8 mouse cellular contexts compared by ENCODE assay signal in the genomic region with DNA sequence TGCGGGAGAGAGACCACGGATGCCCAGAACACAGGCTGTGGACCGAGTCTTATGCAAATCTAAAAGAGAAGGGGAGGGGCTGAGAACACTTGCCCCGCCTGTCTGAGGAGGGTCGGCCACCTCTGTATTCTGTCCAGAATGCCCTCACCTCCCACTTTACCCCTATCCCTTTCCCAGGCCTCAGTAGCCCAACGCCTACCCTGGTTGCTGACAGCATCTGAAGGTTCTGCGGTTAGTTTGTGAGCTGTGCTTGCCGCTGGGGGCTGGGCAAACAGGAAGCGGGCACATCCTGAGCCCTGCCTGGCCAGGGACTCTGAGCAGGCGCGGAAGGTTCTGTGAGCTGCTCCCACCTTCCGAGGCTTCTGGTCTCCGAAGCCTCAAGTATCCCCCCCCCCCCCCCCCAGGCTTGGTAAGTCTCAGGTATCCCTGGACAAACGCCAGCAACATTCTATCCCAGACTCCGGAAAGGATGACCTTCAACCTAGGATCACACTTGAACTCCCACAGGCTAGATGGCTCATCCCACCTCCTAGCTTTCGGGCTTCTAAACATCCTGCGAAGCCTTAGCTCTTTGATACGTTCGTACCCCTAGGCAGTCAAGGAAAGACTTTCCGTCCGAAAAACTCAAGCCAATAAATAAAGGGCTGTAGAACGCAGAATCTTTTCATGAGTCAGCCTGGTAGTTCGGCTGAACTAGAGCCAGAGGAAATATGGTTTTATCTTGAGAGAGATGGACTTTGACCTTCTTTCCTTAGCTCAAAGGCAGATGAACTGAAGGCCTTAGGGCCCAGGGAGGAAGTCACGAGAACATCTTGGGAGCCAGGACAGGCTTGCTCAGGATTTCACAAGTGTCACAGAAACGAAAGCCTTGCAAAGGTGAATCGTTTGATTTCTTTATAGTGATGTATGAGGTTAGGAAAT. TPM values are rescaled to one million over a fixed set of nuclear protein-coding genes. Genes with fewer than 3 reads are reported as not detected.
A peak's percentile ranks its signal among the peaks of the same experiment; 100 is the strongest.
DNase-seq lines count a peak whose midpoint lies in the region; ATAC-seq lines count a peak whose summit lies in the region.

No protein-coding gene starts in this region.

- intact Hi-C loops in left cerebral cortex, postnatal 4 days (cut with DNase I), result no loop called here

- H3K4me1 ChIP-seq in midbrain, embryonic 10.5 days, result peaks cover 12% of the 10 kb centered on the region
- no peaks in the 10 kb centered on the region; the same call in 1 of the 2 replicates for H3K4me1 ChIP-seq in midbrain, embryonic 11.5 days (ENCODE audit: control insufficient read depth, insufficient read depth, low read length)
- no peaks in the 10 kb centered on the region for H3K4me1 ChIP-seq in heart, embryonic 12.5 days (replicated peaks)

- no peak overlapping the region for H3K27ac ChIP-seq in midbrain, embryonic 10.5 days (replicated peaks)
- H3K27ac ChIP-seq in midbrain, embryonic 11.5 days (ENCODE audit: low read depth, low read length), result no peak overlapping the region
- no peak overlapping the region for H3K27ac ChIP-seq in heart, embryonic 12.5 days (ENCODE audit: poor library complexity, severe bottlenecking)

- 63% methylated on average over 26 of the region's 26 CpGs for WGBS in midbrain, embryonic 10.5 days
- 57% methylated on average over 26 of the region's 26 CpGs for WGBS in midbrain, embryonic 11.5 days
- 36% methylated on average over 26 of the region's 26 CpGs for WGBS in heart, embryonic 12.5 days
- 31% methylated on average over 26 of the region's 26 CpGs for WGBS in large intestine, adult 2 months

- H3K4me3 ChIP-seq in midbrain, embryonic 10.5 days, result peak overlapping the region; percentile 36
- H3K4me3 ChIP-seq in midbrain, embryonic 11.5 days (ENCODE audit: low read depth, low read length), result no peak overlapping the region
- H3K4me3 ChIP-seq in heart, embryonic 12.5 days, result peak overlapping the region; percentile 35; the same call in 1 of the 2 replicates

- ATAC-seq in midbrain, embryonic 11.5 days (ENCODE audit: low FRiP score), result no peak
- ATAC-seq in heart, embryonic 12.5 days (ENCODE audit: insufficient number of reproducible peaks, low FRiP score), result 0 out of 2 replicates have a peak, but pooled peaks have one; percentile 29
- ATAC-seq in megakaryocyte progenitor cell, adult 5-6 weeks (replicated peaks; ENCODE audit: poor library complexity), result peak; percentile 57

- peaks cover 6% of the 10 kb centered on the region; the same call in 1 of the 2 replicates for H3K27me3 ChIP-seq in midbrain, embryonic 10.5 days (ENCODE audit: low read depth, poor library complexity, severe bottlenecking)
- H3K27me3 ChIP-seq in midbrain, embryonic 11.5 days (ENCODE audit: control insufficient read depth, insufficient read depth, low read length), result no peaks in the 10 kb centered on the region
- peaks cover 7% of the 10 kb centered on the region; the same call in 1 of the 2 replicates for H3K27me3 ChIP-seq in heart, embryonic 12.5 days (replicated peaks)

- no peaks in the 10 kb centered on the region for H3K36me3 ChIP-seq in midbrain, embryonic 10.5 days
- no peaks in the 10 kb centered on the region for H3K36me3 ChIP-seq in midbrain, embryonic 11.5 days (ENCODE audit: control insufficient read depth, insufficient read depth, low read length)
- H3K36me3 ChIP-seq in heart, embryonic 12.5 days, result no peaks in the 10 kb centered on the region

- DNase-seq in midbrain, embryonic 10.5 days (ENCODE audit: low spot score), result no peak
- DNase-seq in midbrain, embryonic 11.5 days (ENCODE audit: low spot score, missing footprints), result no peak
- peak; percentile 32 for DNase-seq in large intestine, adult 2 months (ENCODE audit: low read depth, low spot score)
- peak; percentile 75 to 86 for DNase-seq in thymus, postnatal 36 days
- DNase-seq in left cerebral cortex, postnatal 4 days, result no peak
- no peak for DNase-seq in cerebellum, postnatal 4 days (ENCODE audit: low spot score in 2 of 2)

- H3K4me2 ChIP-seq in midbrain, embryonic 11.5 days, result no peak overlapping the region; the same call in 1 of the 2 replicates
- H3K4me2 ChIP-seq in heart, embryonic 12.5 days, result peak overlapping the region; percentile 59

- H3K9ac ChIP-seq in midbrain, embryonic 11.5 days (ENCODE audit: low read length), result no peak overlapping the region
- H3K9ac ChIP-seq in heart, embryonic 12.5 days, result 0 out of 2 replicates have a peak overlapping the region, but pooled peaks have one; percentile 7

- H3K9me3 ChIP-seq in midbrain, embryonic 10.5 days (replicated peaks), result no peaks in the 10 kb centered on the region
- H3K9me3 ChIP-seq in midbrain, embryonic 11.5 days (ENCODE audit: control insufficient read depth, low read length), result no peaks in the 10 kb centered on the region
- H3K9me3 ChIP-seq in heart, embryonic 12.5 days (replicated peaks), result no peaks in the 10 kb centered on the region

RNA-seq across cellular contexts. Expression of gene Sash3, which starts 2.6 kb away (rescaled TPM):
- polyA plus RNA-seq in midbrain, embryonic 10.5 days (2016; fragmentation: Nextera tagmentation; extraction: Ambion mirVana), result 1.3 and 1.5 TPM in 2 replicates
- 1.1 and 1.2 TPM in 2 replicates for polyA plus RNA-seq in midbrain, embryonic 11.5 days (2014; fragmentation: Nextera tagmentation; extraction: Ambion mirVana)
- 0.84 and 0.96 TPM in 2 replicates for polyA plus RNA-seq in heart, embryonic 12.5 days (2016; fragmentation: Nextera tagmentation; extraction: Ambion mirVana)
- 11.9 and 12.6 TPM in 2 replicates for polyA plus RNA-seq in large intestine, adult 2 months (2012; rRNA removed)
- total RNA-seq in megakaryocyte progenitor cell, adult 5-6 weeks (2015), result 46.5 and 54.2 TPM in 2 replicates
- total RNA-seq in megakaryocyte progenitor cell, adult 5-6 weeks (2017), result 77.9 and 86.1 TPM in 2 replicates
- total RNA-seq in left cerebral cortex, postnatal 4 days (2021), result under 1 TPM; 0.89 to 0.96 TPM

RNA-seq across cellular contexts. Expression of gene Xpnpep2, which starts 35.1 kb away (rescaled TPM):
- polyA plus RNA-seq in midbrain, embryonic 10.5 days (2016; fragmentation: Nextera tagmentation; extraction: Ambion mirVana), result 1.9 and 2.2 TPM in 2 replicates
- 2.2 and 2.9 TPM in 2 replicates for polyA plus RNA-seq in midbrain, embryonic 11.5 days (2014; fragmentation: Nextera tagmentation; extraction: Ambion mirVana)
- 0.15 and 0.41 TPM in 2 replicates for polyA plus RNA-seq in heart, embryonic 12.5 days (2016; fragmentation: Nextera tagmentation; extraction: Ambion mirVana)
- 149 and 213 TPM in 2 replicates for polyA plus RNA-seq in large intestine, adult 2 months (2012; rRNA removed)
- total RNA-seq in megakaryocyte progenitor cell, adult 5-6 weeks (2015), result not detected in 2 replicates
- not detected in 2 replicates for total RNA-seq in megakaryocyte progenitor cell, adult 5-6 weeks (2017)
- under 1 TPM; 0.40 to 0.60 TPM for total RNA-seq in left cerebral cortex, postnatal 4 days (2021)

Comparison
In these comparisons a context has a peak if more than half of its experiments do, and no peak if none do; other contexts are left out.
1. DNase-seq: peak in large intestine, adult 2 months (single experiment) and thymus, postnatal 36 days (2 of 2); none in midbrain, embryonic 10.5 days (single experiment), midbrain, embryonic 11.5 days (single experiment), left cerebral cortex, postnatal 4 days (single experiment) and cerebellum, postnatal 4 days (0 of 2).
2. RNA of gene Xpnpep2, which starts 35.1 kb away (polyA plus RNA-seq): 149 to 213 TPM in large intestine, adult 2 months; 2.2 to 2.9 TPM in midbrain, embryonic 11.5 days, 1.9 to 2.2 TPM in midbrain, embryonic 10.5 days and 0.15 to 0.41 TPM in heart, embryonic 12.5 days; every median in the first group is over 10 times any median in the second.